Mouse (Mus musculus): ENCODE measurements around the gene Ctrc. TPM values are rescaled to one million over a fixed set of nuclear protein-coding genes. Genes with fewer than 3 reads are reported as not detected.
A peak's percentile ranks its signal among the peaks of the same experiment; 100 is the strongest.

Gene Ctrc
- total RNA-seq, 2 experiments from 2014 or later, result not detected

DNA sequence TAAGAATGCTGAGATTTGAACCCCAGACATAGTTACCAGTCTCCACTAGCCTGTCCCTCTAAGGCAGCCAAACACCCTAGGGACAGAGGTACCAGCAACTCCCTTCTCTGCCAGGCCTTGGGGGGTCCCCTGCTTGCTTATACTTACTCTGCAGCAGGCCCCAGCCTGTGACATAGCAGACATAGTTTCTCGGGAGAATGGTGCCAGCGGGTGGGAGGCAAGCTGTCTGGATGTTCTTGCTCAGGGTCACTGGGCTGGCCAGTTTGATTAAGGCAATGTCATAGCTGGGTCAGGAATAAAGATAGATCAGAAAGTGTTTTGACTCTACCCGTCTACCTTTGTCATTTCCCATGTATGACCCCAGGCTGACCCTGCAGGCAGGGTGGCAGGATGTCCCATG is 25.0 kb downstream of the Ctrc start:
- DNase-seq (ENCODE audit: low spot score in 2 of 2), result peak in 1 of 2 experiments; percentile 16

DNA sequence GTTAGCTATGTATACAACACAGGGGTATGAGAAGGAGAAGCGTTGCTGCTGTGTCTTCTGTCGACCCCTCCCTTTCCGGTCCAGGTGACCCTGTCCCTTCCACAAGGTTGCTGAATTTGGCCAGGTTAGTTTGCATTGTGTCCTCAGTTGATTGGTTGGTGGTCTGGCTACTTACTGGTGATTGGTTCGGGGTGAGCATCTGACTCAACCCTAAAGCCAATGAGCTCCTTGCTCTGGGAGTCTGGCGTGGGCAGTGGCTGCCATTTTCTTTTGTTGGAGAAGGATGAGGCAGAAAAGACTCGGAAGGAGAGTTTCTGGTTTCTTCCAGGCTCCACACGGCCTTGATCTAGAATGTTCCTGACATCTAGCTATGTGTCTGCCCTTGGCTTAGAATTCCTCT is 26.8 kb downstream of the Ctrc start:
- DNase-seq (ENCODE audit: low spot score in 2 of 2), result no peak

DNA sequence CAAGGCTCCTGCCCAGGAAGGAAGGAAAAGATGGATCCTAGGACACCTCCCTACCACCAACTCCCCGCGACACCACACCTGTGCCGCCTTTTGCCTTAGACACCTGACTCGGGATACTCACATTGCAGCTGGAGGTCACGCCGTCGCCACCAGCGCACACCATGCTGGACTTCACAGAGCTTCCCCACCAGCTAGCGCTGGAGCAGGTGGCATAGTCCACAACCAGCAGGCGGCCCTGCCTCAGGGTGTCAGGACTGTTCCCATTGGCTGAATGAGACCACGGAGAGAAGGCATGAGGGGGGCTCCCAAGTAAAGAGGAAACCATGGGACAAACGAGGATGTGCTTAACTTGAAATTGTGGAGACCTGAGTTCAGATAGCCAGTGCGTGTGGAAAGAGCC is 27.3 kb downstream of the Ctrc start:
- peak in 1 of 2 experiments; percentile 12 for DNase-seq (ENCODE audit: low spot score in 2 of 2)

DNA sequence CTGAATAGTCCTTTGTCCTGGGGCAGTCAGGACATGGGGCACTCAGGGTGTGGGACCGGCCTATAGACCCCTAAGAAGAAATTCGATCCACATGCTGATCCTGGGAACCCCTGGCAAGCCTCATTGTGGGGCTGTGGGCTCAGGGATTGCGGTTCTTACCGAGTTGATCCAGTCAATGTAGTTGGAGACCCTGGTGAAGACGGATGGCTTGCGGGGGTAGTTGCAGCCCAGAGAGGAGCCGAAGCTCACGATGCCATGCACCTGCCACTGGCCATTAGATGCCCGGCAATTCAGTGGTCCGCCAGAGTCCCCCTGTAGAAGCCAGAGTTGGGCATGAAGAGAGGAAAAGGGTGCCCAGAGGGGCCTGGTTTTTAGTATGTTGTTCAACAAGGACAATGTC is 28.5 kb downstream of the Ctrc start:
- no peak for DNase-seq (ENCODE audit: low spot score in 2 of 2)

DNA sequence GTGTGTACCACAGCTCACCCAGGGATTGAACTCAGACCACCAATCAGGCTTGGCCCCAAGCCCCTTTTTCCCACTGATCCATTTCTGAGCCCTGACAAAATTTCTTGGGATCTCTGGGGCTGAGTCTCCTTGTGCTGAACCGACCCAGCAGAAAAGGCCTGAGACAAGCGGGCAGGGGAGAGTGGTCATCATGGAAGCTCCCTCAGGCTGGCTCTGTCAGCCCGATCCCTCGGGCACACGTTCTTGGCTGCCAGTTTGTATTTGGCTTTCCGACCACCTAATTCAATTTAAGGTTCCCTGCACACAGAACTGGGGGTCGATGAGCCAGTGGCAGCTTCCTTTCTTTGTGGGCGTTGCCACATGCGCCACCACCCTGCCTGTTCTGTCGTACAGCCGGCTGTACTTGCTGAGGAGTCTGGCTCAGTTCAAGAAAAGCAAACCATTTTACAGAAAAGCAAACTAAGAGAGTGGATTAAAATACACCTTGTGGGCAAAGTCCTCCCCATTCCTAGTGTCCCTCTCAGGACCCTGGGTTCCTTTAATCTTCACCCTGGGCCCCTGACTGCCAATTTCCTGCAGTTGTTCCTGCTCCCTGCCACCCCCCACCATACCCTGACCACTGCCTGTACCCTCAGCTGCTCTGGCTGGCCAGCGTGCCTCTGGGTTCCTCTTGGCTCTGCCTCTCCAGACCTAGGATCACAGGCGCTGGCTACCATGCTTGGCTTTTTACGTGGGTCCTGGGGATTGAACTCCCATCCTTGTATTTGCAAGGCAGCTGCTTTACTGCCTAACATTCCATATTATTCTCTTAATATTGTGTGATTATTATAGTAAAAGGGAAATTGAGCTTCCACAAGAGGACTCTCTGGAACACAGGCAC is 29.1 kb downstream of the Ctrc start:
- DNase-seq (ENCODE audit: low spot score in 2 of 2), result no peak

DNA sequence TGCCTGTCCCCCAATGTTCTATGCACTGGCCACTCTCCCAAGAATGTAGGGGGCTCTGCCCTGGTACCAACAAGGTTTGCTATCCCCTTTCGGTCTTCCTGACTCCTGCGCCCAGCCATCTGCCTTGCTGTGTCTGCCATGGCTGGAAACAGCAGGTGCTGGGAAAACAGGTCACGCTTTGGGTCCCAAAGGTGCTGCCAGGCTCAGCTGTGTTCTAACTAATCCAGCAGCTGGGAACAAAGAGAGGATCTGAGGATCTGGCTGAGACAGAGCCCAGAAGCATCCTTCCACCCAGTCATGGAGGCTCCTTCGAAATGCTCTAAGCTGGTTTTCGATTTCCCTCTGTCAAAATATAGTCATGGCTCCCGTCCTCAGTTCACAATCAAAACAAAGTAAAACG is 29.9 kb downstream of the Ctrc start:
- no peak for DNase-seq (ENCODE audit: low spot score in 2 of 2)

DNA sequence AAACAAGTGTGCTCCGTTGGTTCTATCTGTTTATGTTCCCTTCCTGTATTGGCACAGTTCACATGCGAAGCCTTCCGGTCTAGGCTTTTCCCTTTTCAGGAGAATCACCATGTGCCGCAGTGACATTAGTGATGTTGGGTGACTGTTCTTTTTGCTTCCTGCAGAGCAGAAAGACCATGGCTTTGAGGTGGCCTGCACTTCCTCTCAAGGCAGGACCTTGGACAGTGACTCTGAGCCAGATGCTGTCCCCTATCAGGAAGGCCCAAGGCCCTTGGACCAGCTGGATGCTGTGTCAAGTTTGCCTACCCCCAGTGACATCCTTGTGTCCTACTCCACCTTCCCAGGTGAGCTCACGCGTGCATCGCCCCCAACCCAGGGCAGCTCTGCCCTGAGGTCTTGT is 34.8 kb downstream of the Ctrc start:
- DNase-seq (ENCODE audit: low spot score in 2 of 2), result peak in 1 of 2 experiments; percentile 11

DNA sequence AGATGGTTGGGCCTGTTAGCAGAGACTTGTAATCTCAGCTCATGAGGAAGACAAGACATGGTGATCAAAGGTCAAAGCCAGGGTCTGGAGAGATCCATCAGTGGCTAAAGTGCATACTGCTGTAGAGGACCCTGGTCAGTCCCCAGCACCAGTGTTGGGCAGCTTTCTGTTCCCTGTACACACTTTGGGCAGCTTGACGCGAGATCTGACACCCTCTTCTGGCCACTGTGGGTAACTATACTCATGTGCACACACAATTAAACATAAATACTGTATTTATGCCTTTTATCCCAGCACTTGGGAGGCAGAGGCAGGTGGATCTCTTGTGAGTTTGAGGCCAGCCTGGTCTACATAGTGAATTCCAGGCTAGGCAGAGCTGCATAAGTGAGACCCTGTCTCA is 35.2 kb downstream of the Ctrc start:
- no peak for DNase-seq (ENCODE audit: low spot score in 2 of 2)

DNA sequence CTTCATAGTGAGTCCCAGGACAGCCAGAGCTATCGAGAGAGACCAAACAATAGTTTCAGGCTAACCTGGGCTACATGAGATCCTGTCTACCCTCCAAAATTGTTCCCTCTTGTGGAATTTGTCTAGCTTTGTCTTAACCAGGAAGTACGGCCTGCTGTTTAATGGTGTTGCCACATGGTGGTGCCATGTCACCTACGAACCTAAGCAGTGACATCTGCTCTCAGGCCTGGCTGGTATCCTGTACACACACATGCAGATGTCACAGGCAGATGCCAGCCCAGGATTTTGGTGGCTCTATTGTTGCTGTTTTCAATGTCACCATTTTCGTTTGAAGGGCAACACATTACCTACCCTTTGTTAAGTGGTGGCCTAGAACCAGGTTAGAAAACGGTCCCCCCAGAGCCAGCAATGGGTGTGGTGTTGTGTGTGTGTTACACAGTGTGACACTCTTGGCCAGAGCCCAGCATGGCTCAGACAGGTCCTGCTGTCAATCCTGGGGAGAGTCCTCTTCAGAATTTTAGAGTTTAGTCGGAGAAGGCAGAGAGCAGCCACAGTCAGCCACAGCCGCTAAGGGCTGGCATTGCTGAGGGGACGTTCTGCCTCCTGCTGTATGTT is 36.2 kb downstream of the Ctrc start:
- no peak for DNase-seq (ENCODE audit: low spot score in 2 of 2)

DNA sequence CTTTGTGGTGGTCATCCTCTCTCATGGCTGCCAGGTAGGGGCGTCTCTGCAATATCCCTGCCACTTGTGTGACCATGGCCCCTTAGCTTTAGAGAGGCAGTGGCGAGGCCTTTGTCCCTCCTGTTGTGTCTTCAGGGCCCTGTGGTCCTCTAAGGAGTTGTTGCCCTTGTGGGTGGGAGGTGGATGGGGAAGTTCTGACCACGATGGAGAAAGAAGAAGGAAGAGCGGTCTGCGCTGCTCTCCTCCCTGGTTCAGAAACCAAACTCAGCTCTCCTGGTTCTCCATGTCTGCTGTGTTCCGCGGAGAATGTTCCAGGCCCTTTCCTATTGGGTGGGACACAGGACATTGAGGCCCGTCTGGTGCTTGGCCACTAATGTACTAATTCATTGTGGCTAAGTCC is 40.3 kb downstream of the Ctrc start:
- no peak for DNase-seq (ENCODE audit: low spot score in 2 of 2)

DNA sequence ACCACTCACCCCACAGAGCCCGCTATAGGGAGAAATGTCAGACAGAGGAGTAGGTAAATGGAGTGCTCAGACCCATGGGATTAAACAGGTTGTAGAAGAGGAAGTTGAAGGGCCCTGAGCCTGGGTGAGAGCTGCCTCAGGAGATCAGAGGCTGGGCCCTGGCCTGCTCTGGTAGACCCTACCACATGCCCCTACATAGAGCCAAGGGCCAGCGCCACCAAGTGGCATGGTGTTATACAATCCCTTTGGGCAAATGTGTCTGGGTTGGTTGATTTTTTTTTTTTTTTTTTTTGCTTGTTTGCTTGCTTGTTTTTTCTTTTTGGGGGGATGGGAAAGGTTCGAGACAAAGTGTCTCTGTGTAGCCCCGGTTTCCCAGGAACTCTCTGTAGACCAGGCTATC is 42.1 kb downstream of the Ctrc start:
- DNase-seq (ENCODE audit: low spot score in 2 of 2), result no peak

DNA sequence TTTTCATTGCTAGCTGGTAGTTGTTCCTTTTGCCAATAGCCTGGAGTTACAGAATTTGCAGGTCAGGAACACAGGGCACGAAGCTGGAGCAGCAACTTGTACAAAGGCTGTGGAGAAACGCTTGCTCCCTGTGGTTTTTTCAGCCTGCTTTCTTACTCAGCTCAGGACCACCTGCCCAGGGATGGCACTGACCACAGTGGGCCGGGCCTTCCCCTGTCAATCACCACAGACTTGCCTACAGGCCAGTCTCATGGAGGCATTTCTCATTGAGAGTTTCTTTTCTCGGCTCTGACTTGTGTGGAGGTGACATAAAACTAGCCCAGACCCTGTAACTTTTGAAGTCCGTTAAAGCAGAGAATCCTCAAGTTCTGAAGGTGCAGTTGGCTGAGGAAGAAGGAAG is 48.6 kb downstream of the Ctrc start:
- no peak for DNase-seq (ENCODE audit: low spot score in 2 of 2)

DNA sequence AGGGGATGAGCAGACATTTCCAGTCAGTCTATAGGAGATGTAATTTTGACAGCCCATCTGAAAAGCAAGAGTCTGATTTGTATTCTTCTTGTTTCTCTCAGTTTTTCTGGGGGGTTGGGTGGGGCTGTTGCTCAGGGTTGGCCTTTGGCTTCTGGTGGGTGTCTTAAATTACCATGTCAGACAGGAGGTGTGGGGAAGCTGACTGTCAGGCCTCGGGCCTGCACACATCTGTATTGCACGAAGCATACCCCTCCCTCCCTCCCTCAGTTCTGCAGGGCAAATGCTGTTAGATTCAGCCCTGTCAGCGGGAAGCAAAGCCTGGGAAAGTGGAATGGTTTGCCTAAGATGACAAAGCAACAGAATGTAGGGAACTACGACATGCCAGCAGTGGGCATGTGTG is 49.2 kb downstream of the Ctrc start:
- DNase-seq (ENCODE audit: low spot score in 2 of 2), result no peak

DNA sequence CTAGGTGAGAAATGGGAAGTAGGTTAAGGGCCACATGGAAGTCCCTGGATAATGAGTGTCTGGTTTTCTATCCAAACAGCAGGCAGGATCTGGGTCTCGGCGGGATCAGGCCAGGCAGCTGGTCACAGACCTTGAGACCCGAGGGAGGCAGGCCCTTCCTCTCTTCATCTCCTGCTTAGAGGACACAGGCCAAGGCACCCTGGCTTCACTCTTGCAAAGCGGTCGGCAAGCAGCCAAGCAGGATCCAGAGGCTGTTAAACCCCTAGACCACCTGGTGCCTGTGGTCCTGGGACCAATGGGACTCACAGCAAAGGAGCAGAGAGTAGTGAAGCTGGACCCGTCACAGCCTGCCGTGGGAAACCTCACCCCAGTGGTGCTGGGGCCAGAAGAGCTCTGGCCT is 49.8 kb downstream of the Ctrc start:
- no peak for DNase-seq (ENCODE audit: low spot score in 2 of 2)

DNA sequence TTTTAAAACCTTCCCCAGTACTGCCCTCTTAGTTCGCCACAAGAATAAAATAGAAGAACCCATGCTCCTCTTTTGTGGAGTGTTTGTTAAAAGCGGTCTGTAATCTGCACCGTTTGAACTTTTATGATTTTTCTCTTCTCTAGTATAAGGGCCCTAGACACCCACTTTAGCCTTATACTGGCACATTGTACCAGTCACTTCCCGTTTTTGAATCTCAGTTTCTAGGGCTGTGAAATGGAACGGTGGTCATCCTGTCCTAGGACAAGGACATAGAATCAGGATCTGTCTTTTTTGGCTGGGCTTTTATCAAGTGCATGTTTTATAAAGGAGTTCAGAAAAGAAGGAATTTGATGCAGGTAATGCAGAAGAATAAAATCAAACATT is 52.0 kb downstream of the Ctrc start:
- no peak for DNase-seq (ENCODE audit: low spot score in 2 of 2)

DNA sequence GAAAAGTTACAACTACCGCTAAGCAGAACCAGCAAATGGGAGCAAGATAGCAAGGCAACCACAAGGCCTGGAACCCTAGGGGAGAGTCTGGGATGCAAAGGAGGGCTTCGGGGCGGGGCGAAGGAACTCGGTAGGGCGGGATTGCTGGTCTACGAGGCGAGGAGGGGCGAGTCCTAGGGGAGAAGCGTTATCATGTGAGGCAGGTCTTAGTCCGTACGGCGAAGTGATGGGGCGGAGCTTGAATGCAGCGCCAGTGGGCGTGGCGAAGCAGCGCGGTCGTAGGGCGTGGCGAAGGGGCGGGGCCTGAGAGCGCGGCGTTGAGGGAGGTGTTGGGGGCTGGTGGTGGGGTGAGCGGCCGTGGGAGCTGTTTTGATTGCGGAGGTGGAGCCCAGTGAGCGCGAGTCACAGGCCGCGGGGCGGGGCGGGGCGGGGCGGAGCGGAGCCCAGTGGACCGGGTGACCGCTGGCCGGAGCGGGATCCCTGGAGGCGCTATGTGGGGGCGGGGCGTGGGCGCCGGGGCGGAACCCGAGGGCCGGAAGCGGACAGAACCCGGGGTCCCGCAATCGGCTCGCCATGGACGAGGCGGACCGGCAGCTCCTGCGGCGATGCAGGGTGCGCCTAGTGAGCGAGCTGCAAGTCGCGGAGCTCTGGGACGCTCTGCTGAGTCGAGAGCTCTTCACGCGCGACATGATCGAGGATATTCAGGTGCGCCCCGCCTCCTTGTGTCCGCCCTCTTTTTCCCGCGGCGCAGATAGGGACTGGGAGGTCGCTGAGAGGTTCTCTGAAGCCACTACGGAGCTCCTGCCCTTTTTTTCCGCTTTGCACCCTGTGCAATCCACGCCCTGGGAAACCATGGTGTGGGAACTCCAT is 52.6 kb downstream of the Ctrc start, which contains the start of gene Casp9:
TSS of gene Casp9 (plus strand) at position 331 of the 870 bp plus-strand sequence.
- DNase-seq (ENCODE audit: low spot score in 2 of 2), result peak; percentile 93 to 98

DNA sequence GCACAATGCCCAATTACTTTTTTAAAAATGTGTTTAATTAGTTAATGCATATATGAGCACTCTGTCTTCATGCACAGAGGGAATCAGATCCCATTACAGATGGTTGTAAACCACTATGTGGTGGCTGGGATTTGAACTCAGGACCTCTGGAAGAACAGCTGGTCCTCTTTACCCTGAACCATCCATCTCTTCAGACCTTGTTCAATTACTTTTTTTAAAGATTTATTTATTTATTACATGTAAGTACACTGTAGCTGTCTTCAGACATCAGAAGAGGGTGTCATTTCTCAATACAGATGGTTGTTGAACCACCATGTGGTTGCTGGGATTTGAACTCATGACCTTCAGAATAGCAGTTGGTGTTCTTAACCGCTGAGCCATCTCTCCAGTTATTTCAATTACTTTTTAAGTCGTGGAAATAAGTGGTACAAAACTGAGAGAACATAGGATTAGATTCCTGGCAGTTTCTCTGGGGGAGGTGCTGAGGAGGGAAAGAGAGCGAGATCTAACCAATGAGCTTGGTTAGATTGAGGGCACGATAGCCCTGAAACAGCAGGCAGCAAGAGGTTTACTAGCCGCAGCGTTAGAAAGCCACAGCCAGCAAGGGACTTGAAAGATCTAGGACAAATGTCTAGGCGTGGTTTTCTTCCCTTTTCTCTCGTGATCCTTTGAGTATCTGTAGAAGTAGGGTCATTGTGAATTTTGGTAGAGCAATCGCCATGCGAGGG is 53.4 kb downstream of the Ctrc start:
- DNase-seq (ENCODE audit: low spot score in 2 of 2), result no peak

DNA sequence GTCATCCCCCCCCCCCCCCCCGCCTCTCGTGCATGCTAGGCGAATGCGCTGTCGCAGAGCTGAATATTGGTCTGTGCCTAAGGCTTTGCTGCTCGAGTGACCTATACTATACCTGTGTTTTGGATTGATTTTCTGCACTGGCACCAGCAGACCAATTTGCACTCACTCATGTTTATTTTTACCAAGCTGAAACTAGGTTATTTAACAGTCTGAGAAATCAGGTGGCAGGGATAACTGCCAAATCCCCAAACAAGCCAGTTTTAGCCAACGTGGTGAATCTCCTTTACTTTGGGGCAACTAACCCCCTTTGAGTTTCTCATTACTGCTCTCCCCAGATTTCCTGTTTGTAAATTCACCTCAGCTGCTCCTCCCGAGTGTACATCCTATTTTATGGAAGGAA is 54.2 kb downstream of the Ctrc start:
- no peak for DNase-seq (ENCODE audit: low spot score in 2 of 2)

DNA sequence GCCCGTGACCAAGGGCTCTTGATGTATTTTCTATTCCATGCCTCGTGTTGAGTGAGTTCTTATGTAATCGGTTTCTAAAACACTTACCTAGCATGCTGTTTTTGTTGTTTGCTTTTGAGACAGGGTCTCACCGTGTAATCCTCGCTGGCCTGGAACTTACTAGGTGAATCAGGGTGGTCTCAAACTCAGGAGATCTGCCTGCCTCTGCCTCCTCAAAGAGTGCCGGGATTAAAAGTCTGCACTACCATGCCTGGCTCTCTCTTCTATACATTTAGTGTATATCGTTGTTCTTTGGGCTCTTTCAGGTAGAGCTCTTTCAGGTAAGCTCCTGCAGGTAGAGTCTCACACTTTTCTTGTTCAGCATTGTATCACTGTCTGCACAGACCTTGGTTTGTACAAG is 54.7 kb downstream of the Ctrc start:
- no peak for DNase-seq (ENCODE audit: low spot score in 2 of 2)

DNA sequence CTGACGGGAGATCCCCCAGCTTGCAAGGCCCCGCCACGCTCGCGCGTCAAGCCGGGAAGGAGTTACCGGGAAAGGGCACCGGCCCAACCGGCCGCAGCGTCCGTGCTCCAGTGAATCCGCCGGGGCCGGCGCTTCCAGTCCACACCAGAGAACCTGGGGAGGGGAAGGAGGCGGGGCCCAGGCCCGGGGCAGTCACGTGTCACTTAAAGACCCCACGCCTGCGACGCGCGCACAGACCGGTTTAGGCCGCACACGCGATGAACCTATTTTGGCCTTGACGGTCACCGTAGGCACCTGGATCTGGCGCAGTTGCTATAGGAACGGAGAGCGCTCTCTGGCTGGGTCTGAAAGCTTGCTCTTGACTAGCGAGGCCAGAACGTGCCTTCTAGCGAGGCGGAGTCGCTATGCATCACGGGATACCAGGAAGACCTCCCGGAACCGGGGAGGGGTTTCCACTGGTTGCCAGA is 55.6 kb downstream of the Ctrc start, which contains the start of gene Dnajc16:
TSS of gene Dnajc16 (minus strand) at position 408 of the 467 bp plus-strand sequence.
- peak; percentile 86 to 96 for DNase-seq (ENCODE audit: low spot score in 2 of 2)
